Mouse (Mus musculus) 3T3-L1 (cell line): Measurements from ENCODE around the gene Wfdc21.

ENCODE experiments used
- DNase-seq: peaks from one replicate; pipeline ENCODE4 v3.0.0-alpha.2; 2015; ENCODE audit warnings: low read depth, low spot score

The Wfdc21 gene

GRCm38 (mm10) chr11:83753581-83754181, 6.9 kb downstream of the Wfdc21 start, which contains the start of gene Heatr6:
Gene Heatr6, plus strand, starts transcription at chr11:83753696.
- peak; percentile 94 for DNase-seq

GRCm38 (mm10) chr11:83754227-83754626, 7.5 kb downstream of the Wfdc21 start:
- no peak for DNase-seq

- DNase-seq = no peak
Measured at GRCm38 (mm10) chr11:83767306-83767705, 20.6 kb downstream of the Wfdc21 start.

- no peak for DNase-seq
Measured at GRCm38 (mm10) chr11:83768976-83769375, 22.2 kb downstream of the Wfdc21 start.

GRCm38 (mm10) chr11:83771014-83771413, 24.3 kb downstream of the Wfdc21 start:
- DNase-seq = no peak

GRCm38 (mm10) chr11:83772341-83772740, 25.6 kb downstream of the Wfdc21 start:
- no peak for DNase-seq

GRCm38 (mm10) chr11:83773691-83774090, 27.0 kb downstream of the Wfdc21 start:
- DNase-seq = no peak

- DNase-seq = no peak
Measured at GRCm38 (mm10) chr11:83774324-83774723, 27.6 kb downstream of the Wfdc21 start.

GRCm38 (mm10) chr11:83776798-83777197, 30.1 kb downstream of the Wfdc21 start:
- DNase-seq = no peak

- DNase-seq = peak; percentile 47
Measured at GRCm38 (mm10) chr11:83783931-83784600, 37.3 kb downstream of the Wfdc21 start.

- DNase-seq = peak; percentile 44
Measured at GRCm38 (mm10) chr11:83784661-83785060, 37.9 kb downstream of the Wfdc21 start.

- DNase-seq = peak; percentile 92
Measured at GRCm38 (mm10) chr11:83785366-83785765, 38.6 kb downstream of the Wfdc21 start.

GRCm38 (mm10) chr11:83786835-83787234, 40.1 kb downstream of the Wfdc21 start:
- DNase-seq = peak; percentile 14

GRCm38 (mm10) chr11:83787401-83788021, 40.8 kb downstream of the Wfdc21 start:
- no peak for DNase-seq

- no peak for DNase-seq
Measured at GRCm38 (mm10) chr11:83788331-83788730, 41.6 kb downstream of the Wfdc21 start.

GRCm38 (mm10) chr11:83789259-83789658, 42.5 kb downstream of the Wfdc21 start:
- DNase-seq = peak; percentile 97

- no peak for DNase-seq
Measured at GRCm38 (mm10) chr11:83791133-83791532, 44.4 kb downstream of the Wfdc21 start.

GRCm38 (mm10) chr11:83792316-83792914, 45.7 kb downstream of the Wfdc21 start:
- DNase-seq = no peak

- no peak for DNase-seq
Measured at GRCm38 (mm10) chr11:83793264-83793663, 46.5 kb downstream of the Wfdc21 start.

- DNase-seq = no peak
Measured at GRCm38 (mm10) chr11:83796112-83796511, 49.4 kb downstream of the Wfdc21 start.

- DNase-seq = no peak
Measured at GRCm38 (mm10) chr11:83796980-83797608, 50.4 kb downstream of the Wfdc21 start.

- no peak for DNase-seq
Measured at GRCm38 (mm10) chr11:83799871-83800430, 53.2 kb downstream of the Wfdc21 start.
